Mouse (Mus musculus): ENCODE measurements around the gene Ubr2.
A peak's percentile ranks its signal among the peaks of the same experiment; 100 is the strongest.

DNA sequence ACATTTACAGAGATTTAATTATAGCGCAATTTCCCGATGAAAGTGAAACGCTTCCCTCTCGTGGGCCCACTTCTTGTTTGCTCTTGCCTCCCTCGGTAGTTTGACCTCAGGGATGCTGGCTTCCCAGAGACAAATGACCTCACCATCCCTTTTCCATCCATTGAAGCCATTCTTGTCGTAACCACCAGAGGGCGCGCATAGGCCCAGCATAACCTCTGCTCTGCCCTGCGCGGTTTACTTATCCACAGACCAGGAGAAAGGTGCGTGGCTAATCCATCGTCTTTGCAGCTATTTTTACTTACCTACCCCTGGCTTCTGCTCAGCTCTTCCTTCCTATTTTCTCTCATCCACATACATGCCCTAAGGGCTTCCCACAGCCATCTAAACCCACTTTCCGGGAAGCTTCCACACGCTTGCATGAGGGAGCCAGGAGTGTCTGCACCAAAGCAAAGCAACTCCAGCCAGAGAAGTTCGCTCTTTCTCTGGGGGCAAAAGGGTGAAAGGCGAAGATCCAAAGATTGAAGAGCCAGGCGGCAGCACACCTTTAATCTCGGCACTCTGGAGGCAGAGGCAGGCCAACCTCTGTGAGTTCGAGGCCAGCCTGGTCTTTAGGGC, 106.4 kb downstream of the Ubr2 start:
- TF ChIP-seq CTCF (IDR thresholded peaks at IDR 0.05; ENCODE audit: insufficient read depth, low read length) = peak; percentile 89
- TF ChIP-seq POLR2A (IDR thresholded peaks at IDR 0.05; ENCODE audit: borderline replicate concordance, extremely low read depth, low read depth, low read length) = no peak
